ENCODE assay signal across 25 mouse cellular contexts in genomic region chr6:95103706-95104105, GRCm38 (mm10). TPM values are rescaled to one million over a fixed set of nuclear protein-coding genes. Genes with fewer than 3 reads are reported as not detected.
DNase-seq lines count a peak whose midpoint lies in the region; ATAC-seq and TF ChIP-seq lines count a peak whose summit lies in the region.
"Had no signal": no experiment of that assay in that cellular context is flagged by ENCODE, and none has a peak within 500 bp of the region (broad histone marks: within the 10 kb centered on the region; RNA-seq: fewer than 3 reads in every experiment).

No protein-coding gene starts in this region.

- DNase-seq in midbrain, embryonic 14.5 days, result no peak
- DNase-seq in ES-E14 (ENCODE audit: low read depth, low spot score), result peak; percentile 45
- peak; percentile 16 for DNase-seq in WW6 (ENCODE audit: low read depth, low spot score)
- DNase-seq in thymus, postnatal 4 days, result no peak
- DNase-seq in right cerebral cortex, adult 18-20 months, result no peak
- no peak for DNase-seq in c-Kit-positive CD71-positive TER-119-positive erythroid progenitor cells, embryonic 14.5 days (ENCODE audit: low spot score)
- DNase-seq: adrenal gland, adult 8-10 months; adrenal gland, postnatal 14 days; adrenal gland, postnatal 36 days; cerebellum, adult 11 months; cerebellum, adult 18-20 months; cerebellum, adult 8-10 months; cerebellum, adult 9-11 months; cerebellum, postnatal 14 days; cerebellum, postnatal 36 days; embryo, embryonic 11 days had no signal

- H3K27ac ChIP-seq in midbrain, embryonic 12.5 days (replicated peaks), result no peak overlapping the region
- no peak overlapping the region for H3K27ac ChIP-seq in midbrain, embryonic 14.5 days (replicated peaks; ENCODE audit: low read depth, low read length)
- H3K27ac ChIP-seq in ES-E14 (ENCODE audit: insufficient read depth, low read depth, low read length, poor library complexity, severe bottlenecking), result no peak overlapping the region
- H3K27ac ChIP-seq: embryonic facial prominence, embryonic 13.5 days; embryonic facial prominence, embryonic 15.5 days; forebrain, embryonic 10.5 days; forebrain, embryonic 12.5 days had no signal

- no peak overlapping the region for H3K4me2 ChIP-seq in midbrain, embryonic 12.5 days (replicated peaks)
- no peak overlapping the region for H3K4me2 ChIP-seq in midbrain, embryonic 14.5 days (ENCODE audit: low read length)
- H3K4me2 ChIP-seq: embryonic facial prominence, embryonic 13.5 days; embryonic facial prominence, embryonic 15.5 days; forebrain, embryonic 12.5 days had no signal

- ATAC-seq in midbrain, embryonic 12.5 days (ENCODE audit: low FRiP score, low read depth), result 0 out of 2 replicates have a peak, but pooled peaks have one; percentile 23
- ATAC-seq in midbrain, embryonic 14.5 days (ENCODE audit: low FRiP score, low TSS enrichment), result no peak
- ATAC-seq: activated CD4-positive, CD25-positive, alpha-beta regulatory T cell, adult 4 months; forebrain, embryonic 14.5 days; forebrain, embryonic 16.5 days had no signal

- in situ Hi-C loops in ES-E14 (cut with MboI; ENCODE audit: low sequenced_read_pairs in 2 of 2, unreplicated experiment in 2 of 2), result no loop called here

- H3K4me3 ChIP-seq in midbrain, embryonic 12.5 days, result no peak overlapping the region
- H3K4me3 ChIP-seq in midbrain, embryonic 14.5 days (replicated peaks; ENCODE audit: low read depth, low read length), result no peak overlapping the region
- H3K4me3 ChIP-seq in ES-E14 (ENCODE audit: insufficient read depth in 1 of 2, low read depth in 1 of 2, low read length in 2 of 2, poor library complexity in 1 of 2, severe bottlenecking in 1 of 2), result no peak overlapping the region
- H3K4me3 ChIP-seq: embryonic facial prominence, embryonic 13.5 days; embryonic facial prominence, embryonic 15.5 days; erythroblast, embryonic 14.5 days; forebrain, embryonic 10.5 days; forebrain, embryonic 12.5 days had no signal

- H3K27me3 ChIP-seq in midbrain, embryonic 12.5 days, result peaks cover 6% of the 10 kb centered on the region
- H3K27me3 ChIP-seq in midbrain, embryonic 14.5 days (ENCODE audit: control insufficient read depth, insufficient read depth, low read length), result no peaks in the 10 kb centered on the region; the same call in 1 of the 2 replicates
- H3K27me3 ChIP-seq: embryonic facial prominence, embryonic 13.5 days; embryonic facial prominence, embryonic 15.5 days had no signal

- H3K9ac ChIP-seq in midbrain, embryonic 12.5 days (replicated peaks), result no peak overlapping the region
- no peak overlapping the region for H3K9ac ChIP-seq in midbrain, embryonic 14.5 days (replicated peaks; ENCODE audit: low read length)
- no peak overlapping the region for H3K9ac ChIP-seq in ES-E14 (ENCODE audit: insufficient read depth, low read depth, low read length, poor library complexity, severe bottlenecking)
- H3K9ac ChIP-seq: embryonic facial prominence, embryonic 13.5 days; embryonic facial prominence, embryonic 15.5 days; forebrain, embryonic 12.5 days had no signal

- no peaks in the 10 kb centered on the region for H3K9me3 ChIP-seq in midbrain, embryonic 12.5 days
- no peaks in the 10 kb centered on the region for H3K9me3 ChIP-seq in midbrain, embryonic 14.5 days (ENCODE audit: control insufficient read depth, low read length)
- no peaks in the 10 kb centered on the region for H3K9me3 ChIP-seq in ES-E14 (ENCODE audit: control insufficient read depth, insufficient read depth, low read depth, low read length)
- H3K9me3 ChIP-seq: embryonic facial prominence, embryonic 13.5 days; embryonic facial prominence, embryonic 15.5 days; forebrain, embryonic 10.5 days; forebrain, embryonic 12.5 days had no signal

- H3K4me1 ChIP-seq in midbrain, embryonic 12.5 days, result no peaks in the 10 kb centered on the region
- no peaks in the 10 kb centered on the region for H3K4me1 ChIP-seq in midbrain, embryonic 14.5 days (ENCODE audit: control insufficient read depth, insufficient read depth, low read length)
- peaks cover 0 to 2% of the 10 kb centered on the region in 2 experiments; a peak in 1 of 4 replicates for H3K4me1 ChIP-seq in ES-E14 (ENCODE audit: control insufficient read depth in 2 of 2, insufficient read depth in 2 of 2, low read length in 2 of 2, poor library complexity in 1 of 2)

- H3K36me3 ChIP-seq in midbrain, embryonic 12.5 days, result no peaks in the 10 kb centered on the region
- H3K36me3 ChIP-seq in midbrain, embryonic 14.5 days (ENCODE audit: control insufficient read depth, insufficient read depth, low read length), result no peaks in the 10 kb centered on the region
- H3K36me3 ChIP-seq in ES-E14 (ENCODE audit: control insufficient read depth, insufficient read depth, low read length, poor library complexity, severe bottlenecking), result no peaks in the 10 kb centered on the region
- H3K36me3 ChIP-seq: embryonic facial prominence, embryonic 13.5 days; embryonic facial prominence, embryonic 15.5 days; forebrain, embryonic 10.5 days; forebrain, embryonic 12.5 days had no signal

- WGBS in midbrain, embryonic 12.5 days, result 30% methylated on average over 3 of the region's 3 CpGs
- WGBS in midbrain, embryonic 14.5 days, result 20% methylated on average over 3 of the region's 3 CpGs

TF ChIP-seq in ES-E14, 5 proteins besides CTCF, POLR2A, EP300 and RAD21:
- TF ChIP-seq MAFK (IDR thresholded peaks at IDR 0.05; ENCODE audit: insufficient read depth, low read depth, low read length), result no peak
- no peak for TF ChIP-seq CHD2 (IDR thresholded peaks at IDR 0.05; ENCODE audit: low read depth, low read length)
- TF ChIP-seq HCFC1 (IDR thresholded peaks at IDR 0.05; ENCODE audit: borderline replicate concordance, insufficient read depth, low read length), result no peak

RNA-seq across cellular contexts. Expression of gene Kbtbd8, which starts 13.3 kb away (rescaled TPM):
- 6.3 and 8.7 TPM in 2 replicates for polyA plus RNA-seq in midbrain, embryonic 12.5 days (2016; fragmentation: Nextera tagmentation; extraction: Ambion mirVana)
- polyA plus RNA-seq in midbrain, embryonic 14.5 days (2014; fragmentation: Nextera tagmentation; extraction: Ambion mirVana), result 5.6 and 6.0 TPM in 2 replicates
- total RNA-seq in ES-E14 (2012; rRNA removed), result 17.7 and 21.6 TPM in 2 replicates
- polyA plus RNA-seq: erythroblast, embryonic 14.5 days had no signal

Comparison
In these comparisons a context has a peak if more than half of its experiments do, and no peak if none do; other contexts are left out.
1. DNase-seq: peak in ES-E14 (single experiment) and WW6 (single experiment); none in midbrain, embryonic 14.5 days (single experiment), thymus, postnatal 4 days (single experiment), right cerebral cortex, adult 18-20 months (single experiment) and c-Kit-positive CD71-positive TER-119-positive erythroid progenitor cells, embryonic 14.5 days (single experiment).